In the genomic region with DNA sequence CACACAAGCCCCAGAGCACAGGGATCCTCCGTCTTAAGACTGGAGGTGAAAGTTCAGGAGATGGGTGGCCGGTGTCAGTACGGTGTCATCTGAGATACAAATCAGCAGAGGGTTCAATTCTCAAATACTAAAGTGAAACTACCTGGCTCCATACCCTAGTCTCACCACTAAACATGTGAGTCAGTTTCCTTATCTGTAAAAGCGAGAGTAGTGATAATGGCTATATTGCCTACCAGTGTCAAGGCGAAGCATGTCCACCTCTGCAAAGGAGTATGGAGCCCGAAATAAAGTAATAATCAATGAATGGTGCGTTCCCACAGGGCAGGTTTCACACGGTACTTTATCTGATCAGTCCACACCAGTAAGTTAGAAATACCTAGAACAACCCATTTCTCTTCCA, we compare ENCODE assay signal across 26 mouse cellular contexts. TPM values are rescaled to one million over a fixed set of nuclear protein-coding genes. Genes with fewer than 3 reads are reported as not detected.
DNase-seq lines count a peak whose midpoint lies in the region; ATAC-seq and TF ChIP-seq lines count a peak whose summit lies in the region.
"Had no signal": no experiment of that assay in that cellular context is flagged by ENCODE, and none has a peak within 500 bp of the region (broad histone marks: within the 10 kb centered on the region; RNA-seq: fewer than 3 reads in every experiment).

No protein-coding gene starts in this region.

- TF ChIP-seq EP300 in liver, postnatal 0 days (IDR thresholded peaks at IDR 0.05; ENCODE audit: low read depth): no peak

- H3K4me3 ChIP-seq in embryonic facial prominence, embryonic 13.5 days: no peak overlapping the region
- no peak overlapping the region for H3K4me3 ChIP-seq in embryonic facial prominence, embryonic 10.5 days
- H3K4me3 ChIP-seq in liver, embryonic 12.5 days: no peak overlapping the region
- H3K4me3 ChIP-seq in liver, postnatal 0 days (ENCODE audit: low read depth, low read length): no peak overlapping the region
- H3K4me3 ChIP-seq: heart, embryonic 15.5 days; megakaryocyte, embryonic 14.5 days; neural tube, embryonic 15.5 days; stomach, embryonic 15.5 days had no signal

- no peaks in the 10 kb centered on the region for H3K27me3 ChIP-seq in embryonic facial prominence, embryonic 13.5 days
- H3K27me3 ChIP-seq in embryonic facial prominence, embryonic 10.5 days (replicated peaks; ENCODE audit: low read depth, poor library complexity, severe bottlenecking): no peaks in the 10 kb centered on the region
- no peaks in the 10 kb centered on the region for H3K27me3 ChIP-seq in liver, embryonic 12.5 days (replicated peaks)
- H3K27me3 ChIP-seq in liver, postnatal 0 days (ENCODE audit: insufficient read depth, low read length): no peaks in the 10 kb centered on the region
- H3K27me3 ChIP-seq: heart, embryonic 15.5 days; neural tube, embryonic 15.5 days; stomach, embryonic 15.5 days had no signal

- no peak for DNase-seq in embryonic facial prominence, embryonic 10.5 days (ENCODE audit: low spot score)
- no peak for DNase-seq in liver, postnatal 0 days
- DNase-seq in left cerebral cortex, adult 11 months (ENCODE audit: low spot score): no peak
- DNase-seq in kidney, postnatal 14 days: no peak
- DNase-seq: adrenal gland, adult 8-10 months; cerebellum, adult 2 months; gastrocnemius, postnatal 36 days; heart, postnatal 36 days; kidney, adult 11 months; layer of hippocampus, adult 9-11 months; left cerebral cortex, postnatal 4 days; liver; right cerebral cortex, adult 18-20 months; right cerebral cortex, postnatal 4 days; thymus, postnatal 25 days had no signal

- no peak for TF ChIP-seq CTCF in liver, postnatal 0 days (IDR thresholded peaks at IDR 0.05; ENCODE audit: low read depth)

- H3K9ac ChIP-seq in embryonic facial prominence, embryonic 13.5 days: no peak overlapping the region
- no peak overlapping the region for H3K9ac ChIP-seq in liver, embryonic 12.5 days
- no peak overlapping the region for H3K9ac ChIP-seq in liver, postnatal 0 days (replicated peaks)
- H3K9ac ChIP-seq: heart, embryonic 15.5 days; hindbrain, embryonic 14.5 days; neural tube, embryonic 15.5 days; stomach, embryonic 15.5 days had no signal

- peak overlapping the region; percentile 22; the same call in 1 of the 2 replicates for H3K27ac ChIP-seq in embryonic facial prominence, embryonic 13.5 days
- H3K27ac ChIP-seq in embryonic facial prominence, embryonic 10.5 days (replicated peaks): no peak overlapping the region
- H3K27ac ChIP-seq in liver, embryonic 12.5 days: no peak overlapping the region
- H3K27ac ChIP-seq in liver, postnatal 0 days (ENCODE audit: low read depth): no peak overlapping the region
- H3K27ac ChIP-seq: heart, embryonic 15.5 days; neural tube, embryonic 15.5 days; stomach, embryonic 15.5 days had no signal

- WGBS in embryonic facial prominence, embryonic 13.5 days: 92% methylated on average over 8 of the region's 8 CpGs
- 91% methylated on average over 8 of the region's 8 CpGs for WGBS in embryonic facial prominence, embryonic 10.5 days
- 56% methylated on average over 8 of the region's 8 CpGs for whole genome bisulfite sequencing in liver, embryonic 12.5 days (ENCODE audit: insufficient replicate concordance)
- 71% methylated on average over 8 of the region's 8 CpGs for WGBS in liver, postnatal 0 days (ENCODE audit: insufficient replicate concordance)

- no peak overlapping the region for H3K4me2 ChIP-seq in embryonic facial prominence, embryonic 13.5 days
- peak overlapping the region; percentile 10; the same call in 1 of the 2 replicates for H3K4me2 ChIP-seq in liver, embryonic 12.5 days
- no peak overlapping the region for H3K4me2 ChIP-seq in liver, postnatal 0 days (ENCODE audit: low read depth, low read length)
- H3K4me2 ChIP-seq: heart, embryonic 15.5 days; hindbrain, embryonic 14.5 days; neural tube, embryonic 15.5 days; stomach, embryonic 15.5 days had no signal

- no peaks in the 10 kb centered on the region for H3K36me3 ChIP-seq in embryonic facial prominence, embryonic 13.5 days
- no peaks in the 10 kb centered on the region for H3K36me3 ChIP-seq in embryonic facial prominence, embryonic 10.5 days (replicated peaks)
- no peaks in the 10 kb centered on the region for H3K36me3 ChIP-seq in liver, embryonic 12.5 days
- no peaks in the 10 kb centered on the region for H3K36me3 ChIP-seq in liver, postnatal 0 days (replicated peaks; ENCODE audit: insufficient read depth, low read length)
- H3K36me3 ChIP-seq: heart, embryonic 15.5 days; neural tube, embryonic 15.5 days; stomach, embryonic 15.5 days had no signal

- ATAC-seq in embryonic facial prominence, embryonic 13.5 days (ENCODE audit: insufficient number of reproducible peaks, insufficient read depth, low FRiP score, low TSS enrichment, low read depth): no peak
- no peak for ATAC-seq in liver, embryonic 12.5 days
- no peak for ATAC-seq in liver, postnatal 0 days
- ATAC-seq in inflammation-experienced regulatory T-cells, adult 6 months: peak; percentile 51
- ATAC-seq in megakaryocyte progenitor cell, adult 5-6 weeks (replicated peaks; ENCODE audit: poor library complexity): 0 out of 2 replicates have a peak, but pooled peaks have one; percentile 23
- ATAC-seq: lung, postnatal 0 days; midbrain, embryonic 16.5 days had no signal

- H3K4me1 ChIP-seq in embryonic facial prominence, embryonic 13.5 days: peaks cover 17% of the 10 kb centered on the region
- H3K4me1 ChIP-seq in embryonic facial prominence, embryonic 10.5 days: peaks cover 11% of the 10 kb centered on the region
- peaks cover 23% of the 10 kb centered on the region for H3K4me1 ChIP-seq in liver, embryonic 12.5 days
- no peaks in the 10 kb centered on the region for H3K4me1 ChIP-seq in liver, postnatal 0 days (ENCODE audit: insufficient read depth)
- H3K4me1 ChIP-seq: heart, embryonic 15.5 days; stomach, embryonic 15.5 days had no signal

- H3K9me3 ChIP-seq in embryonic facial prominence, embryonic 13.5 days: no peaks in the 10 kb centered on the region
- H3K9me3 ChIP-seq in embryonic facial prominence, embryonic 10.5 days: no peaks in the 10 kb centered on the region
- no peaks in the 10 kb centered on the region for H3K9me3 ChIP-seq in liver, embryonic 12.5 days (replicated peaks)
- H3K9me3 ChIP-seq in liver, postnatal 0 days (ENCODE audit: low read length): no peaks in the 10 kb centered on the region
- H3K9me3 ChIP-seq: heart, embryonic 15.5 days; megakaryocyte, embryonic 14.5 days; neural tube, embryonic 15.5 days; stomach, embryonic 15.5 days had no signal

RNA-seq across cellular contexts. Expression of gene Atg10, which starts 43.4 kb away (rescaled TPM):
- polyA plus RNA-seq in embryonic facial prominence, embryonic 13.5 days (2015; fragmentation: Nextera tagmentation; extraction: Ambion mirVana): 22.3 and 24.0 TPM in 2 replicates
- polyA plus RNA-seq in embryonic facial prominence, embryonic 10.5 days (2016; fragmentation: Nextera tagmentation; extraction: Ambion mirVana): 9.2 and 10.5 TPM in 2 replicates
- polyA plus RNA-seq in liver, embryonic 12.5 days (2016; fragmentation: Nextera tagmentation; extraction: Ambion mirVana): 4.7 TPM in 2 replicates
- 4.8 and 5.5 TPM in 2 replicates for polyA plus RNA-seq in liver, postnatal 0 days (2015; fragmentation: Nextera tagmentation; extraction: Ambion mirVana)
- 10 to 100 TPM; 20.8 to 26.7 (median 22.3) TPM for polyA plus RNA-seq in inflammation-experienced regulatory T-cells, adult 6 months (2017; shearing (Covaris generic))
- total RNA-seq in megakaryocyte progenitor cell, adult 5-6 weeks (2015): 18.3 and 19.6 TPM in 2 replicates
- 13.3 and 14.4 TPM in 2 replicates for total RNA-seq in megakaryocyte progenitor cell, adult 5-6 weeks (2017)

Comparison
In these comparisons a context has a peak if more than half of its experiments do, and no peak if none do; other contexts are left out.
1. ATAC-seq: peak in inflammation-experienced regulatory T-cells, adult 6 months (single experiment) and megakaryocyte progenitor cell, adult 5-6 weeks (single experiment); none in embryonic facial prominence, embryonic 13.5 days (single experiment), liver, embryonic 12.5 days (single experiment) and liver, postnatal 0 days (single experiment).